Mouse (Mus musculus): Measurements from ENCODE around the gene Zfp712. TPM values are rescaled to one million over a fixed set of nuclear protein-coding genes. Genes with fewer than 3 reads are reported as not detected.

The Zfp712 gene
- 1.0 and 1.1 TPM in 2 replicates for polyA plus RNA-seq (2016; fragmentation: Nextera tagmentation; extraction: Ambion mirVana)

GRCm38 (mm10) chr13:67060786-67061358 lies at the start of gene Zfp712:
Gene Zfp712 (minus strand): TSS chr13:67061170.
- Histone ChIP-seq H3K27me3 (replicated peaks) (no peaks in the 10 kb centered on the region), H3K4me1 (peaks cover 23% of the 10 kb centered on the region), H3K27ac (peak within 1 kb of the TSS; percentile 90), H3K9me3 (replicated peaks) (no peaks in the 10 kb centered on the region), H3K4me3 (peak within 1 kb of the TSS; percentile 83), H3K9ac (peak within 1 kb of the TSS; percentile 74), H3K36me3 (no peaks in the 10 kb centered on the region), H3K4me2 (peak within 1 kb of the TSS; percentile 88)
- ATAC-seq: peak; percentile 99
- under 1% methylated on average over 27 of the region's 27 CpGs for WGBS (ENCODE audit: insufficient replicate concordance)

- 0 out of 2 replicates have a peak overlapping the region, but pooled peaks have one; percentile 7 for H3K27ac ChIP-seq
- H3K9ac ChIP-seq: peak overlapping the region; percentile 47
- peak overlapping the region; percentile 72 for H3K4me2 ChIP-seq
- peak overlapping the region; percentile 73 for H3K4me3 ChIP-seq
- 7% methylated on average over 9 of the region's 9 CpGs for WGBS (ENCODE audit: insufficient replicate concordance)
- H3K9me3 ChIP-seq (replicated peaks): no peaks in the 10 kb centered on the region
- no peaks in the 10 kb centered on the region for H3K27me3 ChIP-seq (replicated peaks)
- H3K36me3 ChIP-seq: peaks cover 13% of the 10 kb centered on the region
- peak; percentile 58 for ATAC-seq
- peaks cover 20% of the 10 kb centered on the region for H3K4me1 ChIP-seq
Observed at GRCm38 (mm10) chr13:67108821-67109206, 47.8 kb upstream of the Zfp712 start.

DNA sequence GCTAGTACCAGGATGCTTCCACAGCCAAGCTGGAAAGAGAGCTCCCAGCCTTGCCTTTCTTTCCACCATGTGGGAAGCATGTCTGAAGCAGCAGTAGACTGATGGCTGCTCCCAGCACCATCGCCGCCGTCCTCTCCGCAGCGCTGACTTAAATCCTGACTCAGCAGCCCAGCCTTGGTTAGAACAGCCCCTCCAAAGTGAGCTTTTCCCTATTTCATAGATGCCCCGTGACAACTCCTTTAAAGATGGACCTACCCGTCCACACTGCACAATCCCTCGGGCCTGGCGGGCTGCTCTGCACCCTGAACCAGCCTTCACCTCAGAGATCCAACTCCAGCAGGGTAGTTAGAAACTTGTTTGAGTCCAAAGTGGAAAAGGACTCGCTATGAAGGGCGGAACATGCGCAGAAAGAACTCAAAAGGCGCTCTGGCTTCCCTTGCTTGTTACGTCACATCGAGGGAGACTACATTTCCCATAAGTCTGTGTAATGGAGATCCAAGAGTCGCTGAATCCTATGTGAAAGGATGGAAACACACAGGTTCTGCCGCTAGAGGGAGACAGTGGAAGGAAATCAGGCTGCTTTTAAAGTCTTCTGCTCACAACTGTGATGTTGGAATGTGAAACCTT lies 47.3 kb upstream of the Zfp712 start, which contains the start of gene Gm28557:
TSS of gene Gm28557 (minus strand) at position 411 of the 627 bp plus-strand sequence.
- peak within 1 kb of the TSS; percentile 87 for H3K27ac ChIP-seq
- peak within 1 kb of the TSS; percentile 72 for H3K4me2 ChIP-seq
- peak within 1 kb of the TSS; percentile 73 for H3K4me3 ChIP-seq
- H3K36me3 ChIP-seq: peaks cover 13% of the 10 kb centered on the region
- WGBS (ENCODE audit: insufficient replicate concordance): under 1% methylated on average over 17 of the region's 17 CpGs
- H3K9me3 ChIP-seq (replicated peaks): no peaks in the 10 kb centered on the region
- peaks cover 20% of the 10 kb centered on the region for H3K4me1 ChIP-seq
- H3K9ac ChIP-seq: peak within 1 kb of the TSS; percentile 78
- peak; percentile 97 for ATAC-seq
- no peaks in the 10 kb centered on the region for H3K27me3 ChIP-seq (replicated peaks)

- Histone ChIP-seq H3K27ac (peak overlapping the region; percentile 87), H3K9ac (peak overlapping the region; percentile 78), H3K4me2 (peak overlapping the region; percentile 72), H3K4me3 (peak overlapping the region; percentile 73), H3K27me3 (replicated peaks) (no peaks in the 10 kb centered on the region), H3K4me1 (peaks cover 20% of the 10 kb centered on the region), H3K9me3 (replicated peaks) (no peaks in the 10 kb centered on the region), H3K36me3 (peaks cover 13% of the 10 kb centered on the region)
- 49% methylated on average over 9 of the region's 9 CpGs for WGBS (ENCODE audit: insufficient replicate concordance)
- 0 out of 2 replicates have a peak, but pooled peaks have one; percentile 2 for ATAC-seq
Observed at GRCm38 (mm10) chr13:67107681-67108080, 46.7 kb upstream of the Zfp712 start.

DNA sequence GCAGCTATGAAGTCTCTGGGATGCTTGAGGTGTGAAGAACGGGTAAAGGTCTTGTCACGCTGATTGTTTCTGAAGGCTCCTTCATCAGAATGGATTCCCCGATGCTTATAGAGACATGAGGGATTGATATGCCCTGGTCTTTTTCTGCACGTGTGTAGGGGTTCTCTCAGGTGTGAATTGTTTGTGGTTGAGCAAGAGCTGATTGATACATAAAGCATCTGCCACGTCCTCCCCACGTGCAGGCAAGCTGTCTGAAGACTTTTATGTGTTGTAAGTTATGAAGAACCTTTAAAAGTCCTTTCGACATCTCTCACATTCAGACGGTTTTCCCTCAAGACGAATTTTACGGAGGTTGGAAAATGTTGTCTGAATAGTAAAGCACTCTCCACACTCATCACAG lies 36.9 kb upstream of the Zfp712 start, which contains the start of gene Zfp708:
TSS of gene Zfp708 (minus strand) at position 101 of the 400 bp plus-strand sequence.
- Histone ChIP-seq H3K27me3 (replicated peaks) (no peaks in the 10 kb centered on the region), H3K36me3 (peaks cover 37% of the 10 kb centered on the region), H3K27ac (no peak within 1 kb of the TSS), H3K4me2 (no peak within 1 kb of the TSS), H3K4me3 (no peak within 1 kb of the TSS), H3K4me1 (no peaks in the 10 kb centered on the region), H3K9me3 (replicated peaks) (no peaks in the 10 kb centered on the region), H3K9ac (no peak within 1 kb of the TSS)
- 79% methylated on average over 10 of the region's 10 CpGs for WGBS (ENCODE audit: insufficient replicate concordance)
- ATAC-seq: no peak

GRCm38 (mm10) chr13:67090154-67090553 lies 29.2 kb upstream of the Zfp712 start:
- 36% methylated on average over 1 of the region's 1 CpGs for WGBS (ENCODE audit: insufficient replicate concordance)
- Histone ChIP-seq H3K4me3 (no peak overlapping the region), H3K4me2 (no peak overlapping the region), H3K9me3 (replicated peaks) (no peaks in the 10 kb centered on the region), H3K9ac (no peak overlapping the region), H3K4me1 (no peaks in the 10 kb centered on the region), H3K27me3 (replicated peaks) (no peaks in the 10 kb centered on the region), H3K27ac (no peak overlapping the region), H3K36me3 (peaks cover 5% of the 10 kb centered on the region; the same call in 1 of the 2 replicates)
- no peak for ATAC-seq

DNA sequence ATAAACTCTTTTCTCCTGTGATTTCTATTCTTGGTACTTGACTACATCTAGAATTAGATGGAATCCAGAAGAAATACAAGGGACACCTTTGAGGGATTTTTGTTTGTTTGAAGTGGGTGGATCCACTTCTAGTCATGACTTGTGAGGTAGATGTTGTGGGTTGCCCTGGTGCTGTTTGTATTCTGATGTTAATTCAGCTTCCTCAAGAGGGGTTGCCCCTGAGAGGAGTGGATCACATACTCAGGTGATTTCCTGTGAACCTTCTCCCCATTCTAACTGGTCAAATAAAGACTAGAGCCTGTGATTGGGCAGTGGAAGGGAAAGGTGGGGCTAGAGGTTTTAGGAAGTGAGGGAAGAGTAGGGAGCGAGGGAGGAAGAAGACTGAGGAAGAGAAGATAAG lies 21.0 kb upstream of the Zfp712 start:
- Histone ChIP-seq H3K9ac (no peak overlapping the region), H3K36me3 (peaks cover 18% of the 10 kb centered on the region), H3K4me1 (peaks cover 18% of the 10 kb centered on the region), H3K4me2 (peak overlapping the region; percentile 83), H3K9me3 (replicated peaks) (no peaks in the 10 kb centered on the region), H3K4me3 (peak overlapping the region; percentile 72), H3K27me3 (replicated peaks) (no peaks in the 10 kb centered on the region), H3K27ac (peak overlapping the region; percentile 86; the same call in 1 of the 2 replicates)
- WGBS (ENCODE audit: insufficient replicate concordance): 63% methylated on average over 1 of the region's 1 CpGs
- ATAC-seq: no peak

DNA sequence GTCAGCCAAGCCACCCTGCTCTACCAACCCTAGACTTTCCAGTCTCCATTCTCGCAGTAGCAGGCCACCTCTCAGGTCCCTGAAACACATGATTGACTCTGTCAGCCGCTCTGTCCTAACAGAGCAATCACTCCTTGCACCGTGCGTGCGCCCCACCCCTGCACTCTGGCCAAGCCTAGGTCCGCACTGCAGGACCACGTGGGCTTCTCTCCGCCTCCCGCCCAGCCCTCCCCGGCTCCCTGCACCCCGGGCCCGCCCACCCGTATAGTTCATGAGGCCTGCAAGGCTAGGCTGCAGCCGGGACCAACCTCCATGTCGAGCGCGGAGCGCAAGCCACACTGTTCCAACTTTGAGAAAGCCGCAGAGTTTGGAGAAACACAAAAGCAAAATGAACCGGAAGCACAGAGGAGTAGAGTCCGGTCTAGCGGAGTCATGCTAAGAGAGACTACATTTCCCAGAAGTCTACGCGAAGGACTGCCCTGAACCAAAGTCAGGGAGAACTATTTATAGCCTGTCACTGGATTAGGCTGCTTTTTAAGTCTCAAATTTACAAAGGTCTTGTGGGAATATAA lies 20.3 kb upstream of the Zfp712 start:
- Histone ChIP-seq H3K9ac (peak overlapping the region; percentile 66), H3K27ac (peak overlapping the region; percentile 86), H3K4me3 (peak overlapping the region; percentile 72), H3K27me3 (replicated peaks) (no peaks in the 10 kb centered on the region), H3K9me3 (replicated peaks) (no peaks in the 10 kb centered on the region), H3K4me2 (peak overlapping the region; percentile 83), H3K36me3 (peaks cover 24% of the 10 kb centered on the region), H3K4me1 (peaks cover 18% of the 10 kb centered on the region)
- WGBS (ENCODE audit: insufficient replicate concordance): under 1% methylated on average over 24 of the region's 24 CpGs
- peak; percentile 100 for ATAC-seq

- H3K4me1 ChIP-seq: peaks cover 17% of the 10 kb centered on the region
Observed at GRCm38 (mm10) chr13:67077244-67077643, 16.3 kb upstream of the Zfp712 start.

GRCm38 (mm10) chr13:67072786-67073185 lies 11.8 kb upstream of the Zfp712 start:
- Histone ChIP-seq H3K9ac (no peak overlapping the region), H3K4me2 (no peak overlapping the region), H3K27me3 (replicated peaks) (no peaks in the 10 kb centered on the region), H3K4me3 (no peak overlapping the region), H3K4me1 (no peaks in the 10 kb centered on the region), H3K9me3 (replicated peaks) (peaks cover 12% of the 10 kb centered on the region; the same call in 1 of the 2 replicates), H3K36me3 (peaks cover 63% of the 10 kb centered on the region), H3K27ac (no peak overlapping the region)
- no peak for ATAC-seq
- WGBS (ENCODE audit: insufficient replicate concordance): 76% methylated on average over 2 of the region's 2 CpGs

More at GRCm38 (mm10) chr13:67077244-67077643, 16.3 kb upstream of the Zfp712 start:
- WGBS (ENCODE audit: insufficient replicate concordance): 82% methylated on average over 2 of the region's 2 CpGs
- no peak for ATAC-seq
- Histone ChIP-seq H3K9me3 (replicated peaks) (no peaks in the 10 kb centered on the region), H3K36me3 (peaks cover 43% of the 10 kb centered on the region), H3K27ac (no peak overlapping the region), H3K9ac (no peak overlapping the region), H3K4me2 (no peak overlapping the region), H3K27me3 (replicated peaks) (no peaks in the 10 kb centered on the region), H3K4me3 (no peak overlapping the region)

DNA sequence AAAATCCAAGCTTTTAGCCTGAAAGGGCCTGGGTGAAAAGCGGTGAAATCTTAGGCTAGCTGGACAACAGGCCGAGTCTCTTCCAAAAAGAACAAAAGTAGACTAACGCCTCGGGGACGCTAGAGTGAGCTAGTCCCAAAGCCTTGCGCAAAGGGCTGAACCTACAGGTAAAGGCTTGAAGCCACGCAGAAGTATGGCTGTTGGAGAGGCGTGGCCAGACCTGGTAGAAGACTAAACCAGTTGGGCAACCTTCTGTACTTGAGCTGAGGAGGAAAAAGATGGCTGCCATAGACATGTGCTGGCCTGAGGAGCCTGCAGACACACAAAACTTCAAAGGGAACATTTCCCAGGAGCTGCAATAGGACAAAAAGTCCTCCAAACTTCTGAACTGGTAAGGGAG lies 4.4 kb upstream of the Zfp712 start:
- peaks cover 4% of the 10 kb centered on the region; the same call in 1 of the 2 replicates for H3K9me3 ChIP-seq (replicated peaks)
- no peak overlapping the region for H3K27ac ChIP-seq
- no peak for ATAC-seq

GRCm38 (mm10) chr13:67062427-67062826 lies 1.5 kb upstream of the Zfp712 start:
- Histone ChIP-seq H3K27ac (no peak overlapping the region), H3K9me3 (replicated peaks) (no peaks in the 10 kb centered on the region), H3K4me1 (peaks cover 23% of the 10 kb centered on the region), H3K4me3 (no peak overlapping the region), H3K36me3 (no peaks in the 10 kb centered on the region), H3K27me3 (replicated peaks) (no peaks in the 10 kb centered on the region), H3K9ac (no peak overlapping the region), H3K4me2 (no peak overlapping the region)
- 0 out of 2 replicates have a peak, but pooled peaks have one; percentile 14 for ATAC-seq
- WGBS (ENCODE audit: insufficient replicate concordance): 42% methylated on average over 7 of the region's 7 CpGs

More for the DNA sequence above, 4.4 kb upstream of the Zfp712 start:
- H3K4me2 ChIP-seq: no peak overlapping the region
- no peak overlapping the region for H3K9ac ChIP-seq
- 73% methylated on average over 8 of the region's 8 CpGs for WGBS (ENCODE audit: insufficient replicate concordance)
- H3K4me3 ChIP-seq: no peak overlapping the region
- H3K4me1 ChIP-seq: peaks cover 18% of the 10 kb centered on the region
- no peaks in the 10 kb centered on the region for H3K27me3 ChIP-seq (replicated peaks)
- H3K36me3 ChIP-seq: peaks cover 16% of the 10 kb centered on the region

Measured in liver, embryonic 12.5 days (tissue).